Mouse (Mus musculus) kidney, adult 2 months (tissue): ENCODE measurements around the gene Axin1.

ENCODE experiments used
- CTCF ChIP-seq: fragments of 200-500 bp; conservative IDR thresholded peaks from 2 replicates; pipeline ENCODE4 v1.5.1; 2011; ENCODE audit warnings: low read depth, mild to moderate bottlenecking, control low read depth, low read length, moderate library complexity, mixed read lengths; ENCODE audit not compliant: insufficient read depth, insufficient read length
- POLR2A ChIP-seq: fragments of 200-500 bp; IDR thresholded peaks from one replicate; pipeline ENCODE4 v1.6.1; 2011; ENCODE audit warnings: low read depth, low read length, control low read depth

DNA sequence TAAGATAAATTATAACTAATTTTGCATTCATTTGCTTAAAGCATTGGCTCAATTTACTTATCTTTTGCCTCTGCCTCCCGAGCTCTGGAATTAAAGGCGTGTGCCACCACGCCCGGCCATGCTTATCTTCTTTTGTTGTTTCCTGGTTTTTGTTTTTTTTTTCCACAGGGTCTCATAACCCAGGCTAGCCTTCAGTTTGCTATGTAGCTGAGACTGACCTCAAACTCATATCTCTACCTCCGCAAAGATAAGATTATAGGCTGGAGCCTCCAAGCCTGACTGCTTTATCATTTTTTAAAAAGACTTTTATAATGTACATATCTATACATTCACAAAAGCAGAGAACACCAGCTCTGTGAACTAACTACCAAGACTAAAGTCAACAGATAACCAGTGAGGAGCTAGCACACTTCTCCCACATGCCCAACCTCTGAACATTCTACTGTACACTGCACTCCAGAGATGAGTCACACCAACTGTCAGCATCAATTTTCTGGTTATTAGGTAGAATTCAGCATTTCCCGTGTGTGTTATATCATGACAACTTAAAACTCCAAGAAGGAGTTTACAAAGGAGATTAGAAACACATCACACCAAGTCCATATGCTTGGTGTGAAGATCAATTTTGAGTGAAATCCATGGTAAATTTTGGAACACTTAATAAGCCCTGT, 101.8 kb downstream of the Axin1 start:
- no peak for TF ChIP-seq POLR2A
- no peak for TF ChIP-seq CTCF
